Mouse (Mus musculus): ENCODE measurements around the gene Rabggta. TPM values are rescaled to one million over a fixed set of nuclear protein-coding genes. Genes with fewer than 3 reads are reported as not detected.
A peak's percentile ranks its signal among the peaks of the same experiment; 100 is the strongest.
"Not testable (repeated sequence)": the region's sequence is repeated elsewhere in the genome, so short reads cannot be mapped to it uniquely, and the experiment has no call there.

Gene Rabggta
- polyA plus RNA-seq, 1 experiment from 2014 or later: 21.2 TPM

DNA sequence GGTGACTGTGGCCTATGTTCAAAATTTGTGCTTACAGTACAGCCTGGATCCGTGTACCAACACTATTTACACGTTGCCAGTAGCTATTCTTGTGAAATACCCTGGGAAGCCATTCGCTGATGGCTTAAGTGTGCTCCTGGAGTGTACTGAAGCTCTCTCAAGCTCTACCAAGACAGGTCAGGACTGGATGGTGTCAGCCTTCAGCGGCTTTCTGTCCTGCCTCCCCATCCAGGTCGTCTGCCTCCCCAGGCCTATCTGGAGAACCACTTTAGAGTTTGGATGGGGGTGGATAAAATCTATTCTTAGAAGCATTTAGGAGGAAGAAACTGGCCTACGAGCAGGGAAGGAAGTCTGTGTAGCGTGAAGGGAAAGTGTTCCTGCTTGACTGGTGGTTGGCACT is 41.1 kb upstream of the Rabggta start:
- Histone ChIP-seq H3K9ac (replicated peaks) (peak overlapping the region; percentile 67), H3K27ac (ENCODE audit: low read depth) (peak overlapping the region; percentile 69), H3K4me2 (ENCODE audit: low read depth, low read length) (peak overlapping the region; percentile 88; the same call in 1 of the 2 replicates), H3K4me3 (ENCODE audit: low read depth, low read length) (no peak overlapping the region), H3K27me3 (ENCODE audit: insufficient read depth, low read length) (peaks cover 23% of the 10 kb centered on the region), H3K36me3 (replicated peaks; ENCODE audit: insufficient read depth, low read length) (no peaks in the 10 kb centered on the region), H3K9me3 (ENCODE audit: low read length) (no peaks in the 10 kb centered on the region), H3K4me1 (ENCODE audit: insufficient read depth) (peaks cover 30% of the 10 kb centered on the region)
- DNase-seq (no peak), ATAC-seq (peak; percentile 6; the same call in 1 of the 2 replicates)
- TF ChIP-seq CTCF (IDR thresholded peaks at IDR 0.05; ENCODE audit: low read depth): no peak
- no peak for TF ChIP-seq EP300 (IDR thresholded peaks at IDR 0.05; ENCODE audit: low read depth)
- WGBS (ENCODE audit: insufficient replicate concordance): 25% methylated on average over 7 of the region's 7 CpGs

DNA sequence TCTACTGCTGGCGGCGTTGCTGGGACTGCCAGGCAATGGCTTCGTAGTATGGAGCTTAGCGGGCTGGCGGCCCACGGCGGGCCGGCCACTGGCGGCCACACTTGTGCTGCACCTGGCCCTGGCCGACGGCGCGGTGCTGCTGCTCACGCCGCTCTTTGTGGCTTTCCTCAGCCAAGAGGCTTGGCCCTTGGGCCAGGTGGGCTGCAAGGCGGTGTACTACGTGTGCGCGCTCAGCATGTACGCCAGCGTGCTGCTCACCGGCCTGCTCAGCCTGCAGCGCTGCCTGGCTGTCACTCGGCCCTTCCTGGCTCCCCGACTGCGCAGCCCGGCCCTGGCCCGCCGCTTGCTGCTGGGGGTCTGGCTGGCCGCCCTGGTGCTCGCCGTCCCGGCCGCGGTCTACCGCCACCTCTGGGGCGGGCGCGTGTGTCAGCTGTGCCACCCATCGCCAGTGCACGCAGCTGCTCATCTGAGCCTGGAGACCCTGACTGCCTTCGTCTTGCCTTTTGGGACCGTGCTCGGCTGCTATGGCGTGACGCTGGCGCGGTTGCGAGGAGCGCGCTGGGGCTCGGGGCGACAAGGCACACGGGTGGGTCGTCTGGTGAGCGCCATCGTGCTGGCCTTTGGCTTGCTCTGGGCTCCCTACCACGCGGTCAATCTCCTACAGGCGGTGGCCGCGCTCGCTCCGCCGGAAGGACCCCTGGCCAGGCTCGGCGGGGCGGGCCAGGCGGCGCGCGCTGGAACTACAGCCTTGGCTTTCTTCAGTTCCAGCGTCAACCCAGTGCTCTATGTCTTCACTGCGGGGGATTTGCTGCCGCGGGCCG is 40.1 kb upstream of the Rabggta start:
- Histone ChIP-seq H3K9me3 (ENCODE audit: low read length) (no peaks in the 10 kb centered on the region), H3K27ac (ENCODE audit: low read depth) (peak overlapping the region; percentile 69), H3K4me1 (ENCODE audit: insufficient read depth) (peaks cover 26% of the 10 kb centered on the region), H3K9ac (replicated peaks) (peak overlapping the region; percentile 67), H3K4me3 (ENCODE audit: low read depth, low read length) (peak overlapping the region; percentile 51), H3K4me2 (ENCODE audit: low read depth, low read length) (peak overlapping the region; percentile 88), H3K27me3 (ENCODE audit: insufficient read depth, low read length) (peaks cover 18% of the 10 kb centered on the region), H3K36me3 (replicated peaks; ENCODE audit: insufficient read depth, low read length) (no peaks in the 10 kb centered on the region)
- DNase-seq (peak; percentile 50), ATAC-seq (peak; percentile 26)
- WGBS (ENCODE audit: insufficient replicate concordance): 2% methylated on average over 69 of the region's 77 CpGs
- TF ChIP-seq CTCF (IDR thresholded peaks at IDR 0.05; ENCODE audit: low read depth): peak; percentile 30
- no peak for TF ChIP-seq EP300 (IDR thresholded peaks at IDR 0.05; ENCODE audit: low read depth)

DNA sequence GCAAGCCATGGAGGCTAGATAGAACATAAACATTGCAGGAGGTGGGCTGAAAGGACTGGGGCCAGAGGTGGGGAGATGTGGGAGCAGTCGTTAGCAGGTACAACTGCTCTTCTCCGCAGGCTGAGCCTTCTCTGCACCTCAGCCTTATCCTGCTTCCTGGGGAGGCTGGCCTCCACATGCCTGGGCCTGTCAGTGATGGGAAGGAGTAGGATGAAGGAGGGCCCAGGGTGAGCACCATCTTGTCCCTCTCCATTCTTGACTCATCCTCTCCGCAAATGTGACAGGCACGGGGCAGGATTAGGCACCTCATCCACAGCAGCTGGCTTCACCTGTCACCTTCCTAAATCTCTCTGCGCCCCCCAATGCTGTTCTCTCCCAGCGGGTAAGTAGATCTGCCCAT is 39.1 kb upstream of the Rabggta start, which contains the start of gene Ltb4r2:
Ltb4r2 (plus strand) TSS at position 266 of the 400 bp plus-strand sequence.
- no peak for ATAC-seq
- Histone ChIP-seq H3K27me3 (ENCODE audit: insufficient read depth, low read length) (peaks cover 17% of the 10 kb centered on the region; the same call in 1 of the 2 replicates), H3K27ac (ENCODE audit: low read depth) (peak within 1 kb of the TSS; percentile 69), H3K36me3 (replicated peaks; ENCODE audit: insufficient read depth, low read length) (0 out of 2 replicates have a peak, but pooled peaks cover under 1% of the 10 kb centered on the region), H3K9me3 (ENCODE audit: low read length) (no peaks in the 10 kb centered on the region), H3K4me1 (ENCODE audit: insufficient read depth) (peaks cover 28% of the 10 kb centered on the region), H3K4me3 (ENCODE audit: low read depth, low read length) (peak within 1 kb of the TSS; percentile 51), H3K9ac (replicated peaks) (peak within 1 kb of the TSS; percentile 67), H3K4me2 (ENCODE audit: low read depth, low read length) (peak within 1 kb of the TSS; percentile 88)
- DNase-seq: no peak
- 74% methylated on average over 6 of the region's 6 CpGs for WGBS (ENCODE audit: insufficient replicate concordance)
- TF ChIP-seq CTCF (IDR thresholded peaks at IDR 0.05; ENCODE audit: low read depth): no peak

- H3K9ac ChIP-seq (replicated peaks): not testable (repeated sequence)
- ATAC-seq: peak; percentile 20
These were observed 38.1 kb upstream of the Rabggta start for GRCm38 (mm10) chr14:55760156-55760555.

GRCm38 (mm10) chr14:55758363-55758784 is 36.3 kb upstream of the Rabggta start, which contains the start of gene Cideb:
TSS of gene Cideb (minus strand) at chr14:55758458.
- TF ChIP-seq CTCF (IDR thresholded peaks at IDR 0.05; ENCODE audit: low read depth) (peak; percentile 82), EP300 (IDR thresholded peaks at IDR 0.05; ENCODE audit: low read depth) (peak; percentile 66)
- Histone ChIP-seq H3K4me1 (ENCODE audit: insufficient read depth) (peaks cover 27% of the 10 kb centered on the region), H3K27ac (ENCODE audit: low read depth) (peak within 1 kb of the TSS; percentile 88), H3K9ac (replicated peaks) (peak within 1 kb of the TSS; percentile 37), H3K4me3 (ENCODE audit: low read depth, low read length) (peak within 1 kb of the TSS; percentile 32), H3K4me2 (ENCODE audit: low read depth, low read length) (peak within 1 kb of the TSS; percentile 63), H3K36me3 (replicated peaks; ENCODE audit: insufficient read depth, low read length) (peaks cover 27% of the 10 kb centered on the region), H3K27me3 (ENCODE audit: insufficient read depth, low read length) (peaks cover 17% of the 10 kb centered on the region; the same call in 1 of the 2 replicates), H3K9me3 (ENCODE audit: low read length) (no peaks in the 10 kb centered on the region)
- ATAC-seq: peak; percentile 78
- WGBS (ENCODE audit: insufficient replicate concordance): 14% methylated on average over 8 of the region's 8 CpGs
- DNase-seq: peak; percentile 56

More at GRCm38 (mm10) chr14:55760156-55760555, 38.1 kb upstream of the Rabggta start:
- Histone ChIP-seq H3K36me3 (replicated peaks; ENCODE audit: insufficient read depth, low read length) (peaks cover 10% of the 10 kb centered on the region), H3K4me2 (ENCODE audit: low read depth, low read length) (peak overlapping the region; percentile 64), H3K4me1 (ENCODE audit: insufficient read depth) (peaks cover 28% of the 10 kb centered on the region), H3K27me3 (ENCODE audit: insufficient read depth, low read length) (peaks cover 17% of the 10 kb centered on the region; the same call in 1 of the 2 replicates)
- H3K27ac ChIP-seq (ENCODE audit: low read depth); H3K4me3 ChIP-seq (ENCODE audit: low read depth, low read length); H3K9me3 ChIP-seq (ENCODE audit: low read length): not testable (repeated sequence)
- TF ChIP-seq CTCF (IDR thresholded peaks at IDR 0.05; ENCODE audit: low read depth): peak; percentile 85
- WGBS (ENCODE audit: insufficient replicate concordance): 6% methylated on average over 6 of the region's 6 CpGs
- peak; percentile 87 for DNase-seq

- Histone ChIP-seq H3K36me3 (replicated peaks; ENCODE audit: insufficient read depth, low read length) (peaks cover 35% of the 10 kb centered on the region), H3K9ac (replicated peaks) (peak overlapping the region; percentile 37), H3K4me2 (ENCODE audit: low read depth, low read length) (peak overlapping the region; percentile 63), H3K4me3 (ENCODE audit: low read depth, low read length) (peak overlapping the region; percentile 32), H3K4me1 (ENCODE audit: insufficient read depth) (peaks cover 20% of the 10 kb centered on the region), H3K9me3 (ENCODE audit: low read length) (no peaks in the 10 kb centered on the region), H3K27me3 (ENCODE audit: insufficient read depth, low read length) (peaks cover 16% of the 10 kb centered on the region; the same call in 1 of the 2 replicates), H3K27ac (ENCODE audit: low read depth) (peak overlapping the region; percentile 88)
- ATAC-seq (peak; percentile 24; the same call in 1 of the 2 replicates), DNase-seq (no peak)
- WGBS (ENCODE audit: insufficient replicate concordance): 21% methylated on average over 6 of the region's 6 CpGs
- TF ChIP-seq CTCF (IDR thresholded peaks at IDR 0.05; ENCODE audit: low read depth): no peak
- TF ChIP-seq EP300 (IDR thresholded peaks at IDR 0.05; ENCODE audit: low read depth): 0 out of 2 replicates have a peak, but pooled peaks have one; percentile 18
These were observed 35.5 kb upstream of the Rabggta start for GRCm38 (mm10) chr14:55757566-55757965.

Measured in liver, postnatal 0 days (tissue).